Mouse (Mus musculus) lung, adult 2 months (tissue): ENCODE results near the gene Myl3.

Experiments used
- CTCF ChIP-seq: fragments of 200-500 bp; IDR thresholded peaks from 2 replicates; pipeline ENCODE4 v1.5.1; 2011; ENCODE audit warnings: mild to moderate bottlenecking, low read length, control low read depth; ENCODE audit not compliant: insufficient read depth
- POLR2A ChIP-seq: fragments of 200-500 bp; IDR thresholded peaks from 2 replicates; pipeline ENCODE4 v1.6.1; 2011; ENCODE audit warnings: low read depth, mild to moderate bottlenecking, control low read depth, low read length, borderline replicate concordance; ENCODE audit errors: extremely low read depth

DNA sequence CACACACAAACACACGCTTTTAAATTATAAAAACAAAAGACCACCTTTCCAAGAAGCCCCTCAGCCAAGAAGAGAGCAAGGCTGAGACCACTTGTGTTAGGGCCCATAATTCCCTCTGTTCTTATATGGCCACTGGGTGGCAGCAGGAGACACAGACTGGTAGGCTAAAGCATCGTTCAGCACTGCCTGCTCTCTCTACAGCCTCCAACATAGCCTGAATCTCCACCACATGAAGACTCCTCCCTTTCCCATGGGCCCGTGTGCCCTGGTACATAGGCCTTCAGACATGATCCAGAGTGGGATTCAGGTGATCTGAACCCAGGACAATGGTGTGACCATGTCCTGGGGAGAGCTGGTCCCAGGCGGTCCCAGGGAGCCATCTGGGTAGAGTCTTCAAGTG is 24.9 kb upstream of the Myl3 start:
- TF ChIP-seq CTCF = peak; percentile 82
- no peak for TF ChIP-seq POLR2A
